Mouse (Mus musculus): ENCODE data around the gene Slc9a5. TPM values are rescaled to one million over a fixed set of nuclear protein-coding genes. Genes with fewer than 3 reads are reported as not detected.

Gene Slc9a5
- total and polyA plus RNA-seq, 3 experiments: 0.95 to 4.5 (median 3.1) TPM

- TF ChIP-seq RCOR1 (conservative IDR thresholded peaks at IDR 0.05; ENCODE audit: low read depth, low read length): no peak
- no peak for TF ChIP-seq NRF1 (IDR thresholded peaks at IDR 0.05; ENCODE audit: low read depth, low read length)
- no peak for TF ChIP-seq USF1 (IDR thresholded peaks at IDR 0.05; ENCODE audit: low read depth, low read length)
- no peak for TF ChIP-seq JUN (IDR thresholded peaks at IDR 0.05; ENCODE audit: insufficient read depth, low read depth, low read length)
- no peak for TF ChIP-seq PAX5 (IDR thresholded peaks at IDR 0.05; ENCODE audit: low read length)
- no peak for TF ChIP-seq ZC3H11A (IDR thresholded peaks at IDR 0.05; ENCODE audit: low read depth, low read length)
- no peak for TF ChIP-seq BHLHE40 (IDR thresholded peaks at IDR 0.05; ENCODE audit: low read depth, low read length)
- TF ChIP-seq MAZ (IDR thresholded peaks at IDR 0.05; ENCODE audit: low read depth, low read length): 0 out of 2 replicates have a peak, but pooled peaks have one; percentile 18
- TF ChIP-seq GABPA (IDR thresholded peaks at IDR 0.05; ENCODE audit: insufficient replicate concordance, low read depth, low read length): no peak
Observed at GRCm38 (mm10) chr8:105397747-105398146, 49.1 kb downstream of the Slc9a5 start (continued).

- dilution Hi-C loops (cut with MboI; ENCODE audit: extremely low pct_ligation_motif_present, extremely low pct_unique_long_range_greater_than_20kb, low sequenced_read_pairs) (no loop called here), in situ Hi-C loops (cut with MboI; ENCODE audit: low pct_ligation_motif_present, low pct_unique_long_range_greater_than_20kb, low sequenced_read_pairs) (no loop called here)
- H3K4me3 ChIP-seq (replicated peaks in 1 of 3; ENCODE audit: low read depth in 2 of 3, low read length in 2 of 3, poor library complexity in 1 of 3): no peak overlapping the region
- no peak for TF ChIP-seq MEF2A (IDR thresholded peaks at IDR 0.05; ENCODE audit: borderline replicate concordance, low read depth, low read length)
- TF ChIP-seq MYC (IDR thresholded peaks at IDR 0.05; ENCODE audit: low read depth, low read length): no peak
- TF ChIP-seq JUN (IDR thresholded peaks at IDR 0.05; ENCODE audit: insufficient read depth, low read depth, low read length): no peak
- no peak for TF ChIP-seq ZNF384 (IDR thresholded peaks at IDR 0.05; ENCODE audit: low read depth, low read length)
- TF ChIP-seq RCOR1 (conservative IDR thresholded peaks at IDR 0.05; ENCODE audit: low read depth, low read length): no peak
- no peak for TF ChIP-seq MAFK (IDR thresholded peaks at IDR 0.05; ENCODE audit: insufficient replicate concordance, low read length)
- no peak for TF ChIP-seq ZC3H11A (IDR thresholded peaks at IDR 0.05; ENCODE audit: low read depth, low read length)
- no peak for TF ChIP-seq PAX5 (IDR thresholded peaks at IDR 0.05; ENCODE audit: low read length)
- TF ChIP-seq CHD2 (IDR thresholded peaks at IDR 0.05; ENCODE audit: low read length): no peak
- TF ChIP-seq USF1 (IDR thresholded peaks at IDR 0.05; ENCODE audit: low read depth, low read length): no peak
- TF ChIP-seq TBP (conservative IDR thresholded peaks at IDR 0.05; ENCODE audit: low read depth, low read length): no peak
- no peak overlapping the region for H3K27ac ChIP-seq (ENCODE audit: insufficient read depth, low read depth)
- no peaks in the 10 kb centered on the region for H3K79me2 ChIP-seq (replicated peaks; ENCODE audit: control insufficient read depth, extremely low read depth, insufficient read depth, poor library complexity, severe bottlenecking)
- H3K27me3 ChIP-seq (replicated peaks): no peaks in the 10 kb centered on the region
- H3K36me3 ChIP-seq (replicated peaks in 1 of 2; ENCODE audit: control insufficient read depth in 1 of 2, insufficient read depth in 1 of 2, low read length in 1 of 2): no peaks in the 10 kb centered on the region
- H3K4me2 ChIP-seq (ENCODE audit: insufficient read depth, low read depth, poor library complexity, severe bottlenecking): no peak overlapping the region
- H3K9me3 ChIP-seq (replicated peaks; ENCODE audit: low read length): peaks cover 7% of the 10 kb centered on the region
- no peak overlapping the region for H3K9ac ChIP-seq (ENCODE audit: insufficient read depth, low read depth)
- peaks cover 3 to 24% of the 10 kb centered on the region in 2 experiments; a peak in 3 of 4 replicates for H3K4me1 ChIP-seq (ENCODE audit: control insufficient read depth in 1 of 2, insufficient read depth in 2 of 2)
- no peak for DNase-seq (ENCODE audit: extremely low read depth)
Observed at GRCm38 (mm10) chr8:105400016-105400415, 51.4 kb downstream of the Slc9a5 start.

- H3K9ac ChIP-seq (ENCODE audit: insufficient read depth, low read depth): no peak overlapping the region
- no peak overlapping the region for H3K4me2 ChIP-seq (ENCODE audit: insufficient read depth, low read depth, poor library complexity, severe bottlenecking)
- no peaks in the 10 kb centered on the region for H3K79me2 ChIP-seq (replicated peaks; ENCODE audit: control insufficient read depth, extremely low read depth, insufficient read depth, poor library complexity, severe bottlenecking)
- peaks cover 4% of the 10 kb centered on the region for H3K9me3 ChIP-seq (replicated peaks; ENCODE audit: low read length)
- no peak overlapping the region for H3K4me3 ChIP-seq (replicated peaks in 1 of 3; ENCODE audit: low read depth in 2 of 3, low read length in 2 of 3, poor library complexity in 1 of 3)
- in situ Hi-C loops (cut with MboI; ENCODE audit: low pct_ligation_motif_present, low pct_unique_long_range_greater_than_20kb, low sequenced_read_pairs): no loop called here
- H3K27ac ChIP-seq (ENCODE audit: insufficient read depth, low read depth): no peak overlapping the region
- peaks cover 0 to 13% of the 10 kb centered on the region in 2 experiments; a peak in 2 of 4 replicates for H3K4me1 ChIP-seq (ENCODE audit: control insufficient read depth in 1 of 2, insufficient read depth in 2 of 2)
- dilution Hi-C loops (cut with MboI; ENCODE audit: extremely low pct_ligation_motif_present, extremely low pct_unique_long_range_greater_than_20kb, low sequenced_read_pairs): no loop called here
- TF ChIP-seq USF2 (conservative IDR thresholded peaks at IDR 0.05; ENCODE audit: low read depth, low read length): no peak
- TF ChIP-seq IRF4 (IDR thresholded peaks at IDR 0.05; ENCODE audit: low read depth, low read length): no peak
- no peak for TF ChIP-seq HCFC1 (IDR thresholded peaks at IDR 0.05; ENCODE audit: low read depth, low read length)
- no peak for TF ChIP-seq ETS1 (conservative IDR thresholded peaks at IDR 0.05; ENCODE audit: low read depth, low read length)
- TF ChIP-seq MAFK (IDR thresholded peaks at IDR 0.05; ENCODE audit: insufficient replicate concordance, low read length): no peak
- no peak for TF ChIP-seq UBTF (IDR thresholded peaks at IDR 0.05; ENCODE audit: low read depth, low read length)
- TF ChIP-seq MYC (IDR thresholded peaks at IDR 0.05; ENCODE audit: low read depth, low read length): no peak
- TF ChIP-seq MAX (IDR thresholded peaks at IDR 0.05; ENCODE audit: low read length): no peak
- TF ChIP-seq SIN3A (IDR thresholded peaks at IDR 0.05; ENCODE audit: low read length): no peak
- TF ChIP-seq POLR2A (IDR thresholded peaks at IDR 0.05; ENCODE audit: low read depth, low read length): no peak
- no peak for TF ChIP-seq ZC3H11A (IDR thresholded peaks at IDR 0.05; ENCODE audit: low read depth, low read length)
- TF ChIP-seq PAX5 (IDR thresholded peaks at IDR 0.05; ENCODE audit: low read length): no peak
- TF ChIP-seq NRF1 (IDR thresholded peaks at IDR 0.05; ENCODE audit: low read depth, low read length): no peak
- no peak for TF ChIP-seq SMC3 (IDR thresholded peaks at IDR 0.05; ENCODE audit: low read depth, low read length)
- DNase-seq (ENCODE audit: extremely low read depth): no peak
- no peaks in the 10 kb centered on the region for H3K27me3 ChIP-seq (replicated peaks)
- H3K36me3 ChIP-seq (replicated peaks in 1 of 2; ENCODE audit: control insufficient read depth in 1 of 2, insufficient read depth in 1 of 2, low read length in 1 of 2): no peaks in the 10 kb centered on the region
Observed at GRCm38 (mm10) chr8:105403467-105403866, 54.8 kb downstream of the Slc9a5 start.
